ENCODE assay signal across 8 mouse cellular contexts in the genomic region with DNA sequence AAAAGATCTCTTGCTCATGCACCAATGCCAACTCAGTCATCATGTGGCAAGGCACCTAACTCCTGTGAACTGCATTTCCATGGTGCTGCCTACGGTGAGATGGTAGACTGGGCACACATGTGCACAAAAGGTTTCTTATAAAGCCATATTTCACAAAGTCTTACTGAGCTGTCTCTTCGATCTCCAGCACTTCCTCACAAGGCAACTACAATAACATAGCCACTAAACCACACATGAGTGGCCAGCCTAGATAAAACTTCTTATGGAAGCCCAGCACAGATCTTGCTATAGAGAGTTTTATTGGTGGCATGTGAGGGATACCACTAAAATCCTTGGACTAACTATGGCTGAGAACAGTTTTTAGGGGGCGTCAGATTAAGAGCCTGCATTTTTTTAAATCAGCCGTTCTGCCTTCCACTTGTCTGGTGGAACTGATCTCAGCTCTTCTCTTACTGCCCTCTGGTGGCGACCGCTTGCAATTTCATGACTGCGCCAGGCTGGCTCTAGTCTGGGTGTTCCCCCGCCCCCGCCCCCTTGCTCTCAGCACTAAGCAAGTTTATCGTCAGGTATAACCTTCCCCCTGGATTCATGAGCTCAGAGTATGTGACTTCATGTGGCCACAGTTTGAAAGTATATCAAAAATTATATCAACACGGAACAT.
DNase-seq lines count a peak whose midpoint lies in the region; ATAC-seq and TF ChIP-seq lines count a peak whose summit lies in the region.

No protein-coding gene starts in this region.

- WGBS in liver, embryonic 14.5 days (ENCODE audit: insufficient replicate concordance) = 8% methylated on average over 11 of the region's 11 CpGs

- H3K36me3 ChIP-seq in C2C12 (ENCODE audit: control insufficient read depth, insufficient read depth) = no peaks in the 10 kb centered on the region
- no peaks in the 10 kb centered on the region for H3K36me3 ChIP-seq in liver, embryonic 14.5 days (replicated peaks; ENCODE audit: control insufficient read depth, insufficient read depth, low read depth)

- TF ChIP-seq CTCF in C2C12 (IDR thresholded peaks at IDR 0.05; ENCODE audit: control insufficient read depth, insufficient read depth, insufficient read length) = peak; percentile 5
- TF ChIP-seq CTCF in liver, embryonic 14.5 days (IDR thresholded peaks at IDR 0.05; ENCODE audit: low read depth) = peak; percentile 79

- no peaks in the 10 kb centered on the region for H3K27me3 ChIP-seq in C2C12 (ENCODE audit: control insufficient read depth, insufficient read depth, insufficient read length)
- no peaks in the 10 kb centered on the region for H3K27me3 ChIP-seq in liver, embryonic 14.5 days (ENCODE audit: control insufficient read depth, insufficient read depth, low read length)

- H3K4me3 ChIP-seq in C2C12 (ENCODE audit: insufficient read depth, poor library complexity, severe bottlenecking) = no peak overlapping the region
- no peak overlapping the region for H3K4me3 ChIP-seq in liver, embryonic 14.5 days (ENCODE audit: insufficient read depth in 1 of 2, low read depth in 2 of 2, low read length in 2 of 2)

- ATAC-seq in common myeloid progenitor, adult 5-6 weeks (replicated peaks; ENCODE audit: low read depth, poor library complexity, severe bottlenecking) = peak; percentile 75
- no peak for ATAC-seq in liver, embryonic 14.5 days (ENCODE audit: insufficient read depth)

- no peak overlapping the region for H3K9ac ChIP-seq in liver, embryonic 14.5 days (replicated peaks)

- H3ac ChIP-seq in C2C12 (ENCODE audit: control insufficient read depth, insufficient read length, low read depth) = no peak overlapping the region

- TF ChIP-seq EP300 in liver, embryonic 14.5 days (IDR thresholded peaks at IDR 0.05; ENCODE audit: low read depth) = no peak

- no peaks in the 10 kb centered on the region for H3K79me2 ChIP-seq in C2C12 (ENCODE audit: control insufficient read depth, insufficient read depth)

- no peak overlapping the region for H3K4me2 ChIP-seq in liver, embryonic 14.5 days (ENCODE audit: low read depth)

- intact Hi-C loops in gastrocnemius, postnatal 14 days (cut with DNase I; ENCODE audit: low total_unique reads) = loop anchor here (10.0 kb wide), 1 partner anchor 1378 kb away; no protein-coding TSS in a partner anchor

- no peaks in the 10 kb centered on the region for H3K4me1 ChIP-seq in liver, embryonic 14.5 days (replicated peaks; ENCODE audit: control insufficient read depth in 2 of 2, insufficient read depth in 2 of 2, low read length in 1 of 2)

- peak; percentile 85 for DNase-seq in ZHBTc4 (ENCODE audit: low read depth, low spot score)
- peak; percentile 68 for DNase-seq in gastrocnemius, postnatal 14 days
- peak; percentile 57 for DNase-seq in kidney, postnatal 14 days
- DNase-seq in liver, embryonic 14.5 days (ENCODE audit: low read depth in 3 of 3, low spot score in 3 of 3) = no peak
- peak; percentile 74 for DNase-seq in retina, adult 2 months (ENCODE audit: low read depth, low spot score)
- no peak for DNase-seq in T-cell, adult 2 months (ENCODE audit: low spot score)

- no peaks in the 10 kb centered on the region for H3K9me3 ChIP-seq in liver, embryonic 14.5 days (ENCODE audit: control insufficient read depth, low read length)

- no peaks in the 10 kb centered on the region for H3K79me3 ChIP-seq in C2C12 (ENCODE audit: low read depth)

- no peak overlapping the region for H3K27ac ChIP-seq in liver, embryonic 14.5 days

TF ChIP-seq in C2C12, 6 proteins besides CTCF, POLR2A, EP300 and RAD21:
- TF ChIP-seq MYOG (IDR thresholded peaks at IDR 0.05; ENCODE audit: control insufficient read depth, extremely low read depth, insufficient read length) (no peak), USF1 (IDR thresholded peaks at IDR 0.05; ENCODE audit: low read depth) (no peak), FOSL1 (IDR thresholded peaks at IDR 0.05; ENCODE audit: insufficient read depth, low read length, poor library complexity, severe bottlenecking) (no peak), MAX (IDR thresholded peaks at IDR 0.05) (no peak), MYOD1 (IDR thresholded peaks at IDR 0.05; ENCODE audit: control insufficient read depth, insufficient read length, low read depth) (no peak)

Comparison
In these comparisons a context has a peak if more than half of its experiments do, and no peak if none do; other contexts are left out.
1. DNase-seq: peak in ZHBTc4 (single experiment), gastrocnemius, postnatal 14 days (single experiment), kidney, postnatal 14 days (single experiment) and retina, adult 2 months (single experiment); none in liver, embryonic 14.5 days (0 of 3) and T-cell, adult 2 months (single experiment).